Mouse (Mus musculus): ENCODE data around the gene Kctd18. TPM values are rescaled to one million over a fixed set of nuclear protein-coding genes. Genes with fewer than 3 reads are reported as not detected.
"Not testable (repeated sequence)": the region's sequence is repeated elsewhere in the genome, so short reads cannot be mapped to it uniquely, and the experiment has no call there.

Gene Kctd18
- total and polyA plus RNA-seq, 3 experiments = 12.8 to 19.8 (median 14.8) TPM

- H3K9me3 ChIP-seq (replicated peaks; ENCODE audit: low read length) = no peaks in the 10 kb centered on the region
- TF ChIP-seq NELFE (IDR thresholded peaks at IDR 0.05; ENCODE audit: low read depth, low read length) (no peak), MAFK (IDR thresholded peaks at IDR 0.05; ENCODE audit: insufficient replicate concordance, low read length) (peak; percentile 49; the same call in 1 of the 2 replicates), RCOR1 (conservative IDR thresholded peaks at IDR 0.05; ENCODE audit: low read depth, low read length) (no peak), UBTF (IDR thresholded peaks at IDR 0.05; ENCODE audit: low read depth, low read length) (no peak), CHD2 (IDR thresholded peaks at IDR 0.05; ENCODE audit: low read length) (no peak), EP300 (IDR thresholded peaks at IDR 0.05; ENCODE audit: low read length) (peak; percentile 28; the same call in 1 of the 2 replicates)
- in situ Hi-C loops (cut with MboI; ENCODE audit: low pct_ligation_motif_present, low pct_unique_long_range_greater_than_20kb, low sequenced_read_pairs) (no loop called here), dilution Hi-C loops (cut with MboI; ENCODE audit: extremely low pct_ligation_motif_present, extremely low pct_unique_long_range_greater_than_20kb, low sequenced_read_pairs) (no loop called here)
- peaks cover 0 to 21% of the 10 kb centered on the region in 2 experiments; a peak in 2 of 4 replicates for H3K4me1 ChIP-seq (ENCODE audit: control insufficient read depth in 1 of 2, insufficient read depth in 2 of 2)
- DNase-seq (ENCODE audit: extremely low read depth) = no peak
- no peak within 1 kb of the TSS for H3K27ac ChIP-seq (ENCODE audit: insufficient read depth, low read depth)
- H3K9ac ChIP-seq (ENCODE audit: insufficient read depth, low read depth) = no peak within 1 kb of the TSS
- H3K4me3 ChIP-seq (replicated peaks in 1 of 3; ENCODE audit: low read depth in 2 of 3, low read length in 2 of 3, poor library complexity in 1 of 3) = no peak within 1 kb of the TSS
- no peaks in the 10 kb centered on the region for H3K27me3 ChIP-seq (replicated peaks)
- H3K36me3 ChIP-seq (replicated peaks in 1 of 2; ENCODE audit: control insufficient read depth in 1 of 2, insufficient read depth in 1 of 2, low read length in 1 of 2) = peaks cover 2 to 25% of the 10 kb centered on the region in 2 experiments
- 0 out of 2 replicates have a peak, but pooled peaks cover 3% of the 10 kb centered on the region for H3K79me2 ChIP-seq (replicated peaks; ENCODE audit: control insufficient read depth, extremely low read depth, insufficient read depth, poor library complexity, severe bottlenecking)
- H3K4me2 ChIP-seq (ENCODE audit: insufficient read depth, low read depth, poor library complexity, severe bottlenecking) = no peak within 1 kb of the TSS
These were observed 10.9 kb upstream of the Kctd18 start, which contains the start of gene Aox1 for GRCm38 (mm10) chr1:58029636-58030117. Gene Aox1 (plus strand): TSS chr1:58029931.

GRCm38 (mm10) chr1:58027707-58028106 lies 9.0 kb upstream of the Kctd18 start:
- Histone ChIP-seq H3K4me3 (replicated peaks in 1 of 3; ENCODE audit: low read depth in 2 of 3, low read length in 2 of 3, poor library complexity in 1 of 3) (no peak overlapping the region), H3K9ac (ENCODE audit: insufficient read depth, low read depth) (no peak overlapping the region), H3K36me3 (replicated peaks in 1 of 2; ENCODE audit: control insufficient read depth in 1 of 2, insufficient read depth in 1 of 2, low read length in 1 of 2) (peaks cover 12 to 41% of the 10 kb centered on the region in 2 experiments), H3K4me1 (ENCODE audit: control insufficient read depth in 1 of 2, insufficient read depth in 2 of 2) (peaks cover 0 to 11% of the 10 kb centered on the region in 2 experiments; a peak in 2 of 4 replicates), H3K27ac (ENCODE audit: insufficient read depth, low read depth) (no peak overlapping the region), H3K27me3 (replicated peaks) (no peaks in the 10 kb centered on the region), H3K9me3 (replicated peaks; ENCODE audit: low read length) (no peaks in the 10 kb centered on the region), H3K79me2 (replicated peaks; ENCODE audit: control insufficient read depth, extremely low read depth, insufficient read depth, poor library complexity, severe bottlenecking) (0 out of 2 replicates have a peak, but pooled peaks cover 3% of the 10 kb centered on the region), H3K4me2 (ENCODE audit: insufficient read depth, low read depth, poor library complexity, severe bottlenecking) (no peak overlapping the region)
- in situ Hi-C loops (cut with MboI; ENCODE audit: low pct_ligation_motif_present, low pct_unique_long_range_greater_than_20kb, low sequenced_read_pairs) (no loop called here), dilution Hi-C loops (cut with MboI; ENCODE audit: extremely low pct_ligation_motif_present, extremely low pct_unique_long_range_greater_than_20kb, low sequenced_read_pairs) (no loop called here)
- no peak for DNase-seq (ENCODE audit: extremely low read depth)
- TF ChIP-seq CHD2 (IDR thresholded peaks at IDR 0.05; ENCODE audit: low read length) = no peak
- TF ChIP-seq USF2 (conservative IDR thresholded peaks at IDR 0.05; ENCODE audit: low read depth, low read length) = no peak
- TF ChIP-seq MYC (IDR thresholded peaks at IDR 0.05; ENCODE audit: low read depth, low read length) = no peak
- TF ChIP-seq RAD21 (IDR thresholded peaks at IDR 0.05; ENCODE audit: low read depth, low read length) = no peak
- TF ChIP-seq ELF1 (IDR thresholded peaks at IDR 0.05; ENCODE audit: low read depth, low read length) = no peak
- no peak for TF ChIP-seq KAT2A (IDR thresholded peaks at IDR 0.05; ENCODE audit: insufficient replicate concordance, low read length)
- TF ChIP-seq MAX (IDR thresholded peaks at IDR 0.05; ENCODE audit: low read length) = no peak
- no peak for TF ChIP-seq MXI1 (IDR thresholded peaks at IDR 0.05; ENCODE audit: low read depth, low read length)
- TF ChIP-seq MAZ (IDR thresholded peaks at IDR 0.05; ENCODE audit: low read depth, low read length) = no peak
- TF ChIP-seq JUND (conservative IDR thresholded peaks at IDR 0.05; ENCODE audit: low read depth, low read length) = no peak
- no peak for TF ChIP-seq ZNF384 (IDR thresholded peaks at IDR 0.05; ENCODE audit: low read depth, low read length)
- no peak for TF ChIP-seq NRF1 (IDR thresholded peaks at IDR 0.05; ENCODE audit: low read depth, low read length)
- TF ChIP-seq TBP (conservative IDR thresholded peaks at IDR 0.05; ENCODE audit: low read depth, low read length) = no peak
- TF ChIP-seq PAX5 (IDR thresholded peaks at IDR 0.05; ENCODE audit: low read length) = no peak
- no peak for TF ChIP-seq TCF12 (IDR thresholded peaks at IDR 0.05; ENCODE audit: low read depth, low read length)

GRCm38 (mm10) chr1:58006388-58006787 lies 12.4 kb downstream of the Kctd18 start:
- H3K27me3 ChIP-seq (replicated peaks); dilution Hi-C loops (cut with MboI; ENCODE audit: extremely low pct_ligation_motif_present, extremely low pct_unique_long_range_greater_than_20kb, low sequenced_read_pairs); in situ Hi-C loops (cut with MboI; ENCODE audit: low pct_ligation_motif_present, low pct_unique_long_range_greater_than_20kb, low sequenced_read_pairs); DNase-seq (ENCODE audit: extremely low read depth); H3K9ac ChIP-seq (ENCODE audit: insufficient read depth, low read depth); H3K4me3 ChIP-seq (replicated peaks in 1 of 3; ENCODE audit: low read depth in 2 of 3, low read length in 2 of 3, poor library complexity in 1 of 3); H3K4me2 ChIP-seq (ENCODE audit: insufficient read depth, low read depth, poor library complexity, severe bottlenecking); H3K4me1 ChIP-seq (ENCODE audit: control insufficient read depth in 1 of 2, insufficient read depth in 2 of 2); H3K9me3 ChIP-seq (replicated peaks; ENCODE audit: low read length); H3K79me2 ChIP-seq (replicated peaks; ENCODE audit: control insufficient read depth, extremely low read depth, insufficient read depth, poor library complexity, severe bottlenecking); H3K27ac ChIP-seq (ENCODE audit: insufficient read depth, low read depth): not testable (repeated sequence)
- peaks cover 8 to 48% of the 10 kb centered on the region in 2 experiments for H3K36me3 ChIP-seq (replicated peaks in 1 of 2; ENCODE audit: control insufficient read depth in 1 of 2, insufficient read depth in 1 of 2, low read length in 1 of 2)
